Mouse (Mus musculus) kidney, embryonic 14.5 days (tissue): ENCODE data around the gene Hs6st1. TPM values are rescaled to one million over a fixed set of nuclear protein-coding genes. Genes with fewer than 3 reads are reported as not detected.

ENCODE experiments used
- ATAC-seq: fragments of 200-750 bp; cut with Nextera tagmentation; 2 replicates; pipeline ENCODE4 v1.8.0; 2017; ENCODE audit warnings: moderate number of reproducible peaks, mild to moderate bottlenecking, moderate TSS enrichment, moderate library complexity; ENCODE audit not compliant: low FRiP score, low TSS enrichment
- H3K27ac ChIP-seq: fragments of 300-500 bp; sonication (generic); 2 replicates; pipeline ENCODE4 v1.5.1; 2014; ENCODE audit warnings: low read depth, mild to moderate bottlenecking, low read length, moderate library complexity, mixed read lengths
- H3K27me3 ChIP-seq: fragments of 300-500 bp; sonication (generic); 2 replicates; pipeline ENCODE4 v1.6.1; 2014; ENCODE audit warnings: mild to moderate bottlenecking, low read length; ENCODE audit not compliant: control insufficient read depth, insufficient read depth
- H3K36me3 ChIP-seq: fragments of 300-500 bp; sonication (generic); 2 replicates; pipeline ENCODE4 v1.6.1; 2014; ENCODE audit warnings: low read length, mixed read lengths; ENCODE audit not compliant: control insufficient read depth, insufficient read depth
- H3K4me1 ChIP-seq: fragments of 300-500 bp; sonication (generic); 2 replicates; pipeline ENCODE4 v1.6.1; 2014; ENCODE audit warnings: low read length, mixed read lengths; ENCODE audit not compliant: control insufficient read depth, insufficient read depth
- H3K4me2 ChIP-seq: fragments of 300-500 bp; sonication (generic); replicated peaks from 2 replicates; pipeline ENCODE4 v1.6.1; 2014; ENCODE audit warnings: low read depth, mild to moderate bottlenecking, low read length
- H3K4me3 ChIP-seq: fragments of 300-500 bp; sonication (generic); 2 replicates; pipeline ENCODE4 v1.5.1; 2014; ENCODE audit warnings: mild to moderate bottlenecking, low read length
- H3K9ac ChIP-seq: fragments of 300-500 bp; sonication (generic); 2 replicates; pipeline ENCODE4 v1.6.1; 2014; ENCODE audit warnings: low read depth, mild to moderate bottlenecking, low read length, moderate library complexity
- H3K9me3 ChIP-seq: fragments of 300-500 bp; sonication (generic); 2 replicates; pipeline ENCODE4 v1.6.1; 2016; ENCODE audit warnings: low read length; ENCODE audit not compliant: control insufficient read depth
- WGBS: fragments of 180-500 bp; shearing (Covaris S2); extraction: QIAGEN DNeasy Blood & Tissue Kit; methylation state at CpG from one replicate; pipeline ENCODE4 v1.1.7; 2014; 5-methylcytosine and 5-hydroxymethylcytosine counted together
- polyA plus RNA-seq: library from polyadenylated mRNA; unstranded; fragments of >200 nt; fragmentation: Nextera tagmentation; extraction: Ambion mirVana; gene quantifications from 2 replicates; pipeline ENCODE4 v1.2.1, GENCODE M21; 2014

The Hs6st1 gene
- polyA plus RNA-seq, 1 experiment from 2014 or later = 10.1 TPM

DNA sequence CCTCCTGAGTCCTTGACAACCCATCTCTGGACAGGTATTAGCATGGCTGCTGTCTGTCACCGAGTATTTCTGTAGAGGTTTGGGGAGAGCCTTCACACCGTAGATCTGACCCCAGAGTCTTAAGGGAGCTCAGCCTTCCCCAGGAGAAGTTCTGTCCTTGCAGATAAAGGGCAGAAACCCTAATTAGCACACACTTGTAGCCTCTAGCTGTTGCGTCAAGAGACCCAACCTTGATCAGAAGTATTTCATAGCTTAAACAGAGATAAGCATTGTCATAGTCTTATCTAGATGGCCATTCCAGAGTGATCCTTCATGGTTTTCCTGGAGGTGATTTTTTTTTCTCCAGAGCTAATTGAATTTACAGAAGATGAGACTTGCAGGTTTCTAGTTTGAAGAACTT is 32.2 kb downstream of the Hs6st1 start:
- H3K4me2 ChIP-seq = no peak overlapping the region
- ATAC-seq = no peak
- H3K9ac ChIP-seq = no peak overlapping the region
- no peak overlapping the region for H3K27ac ChIP-seq
- H3K9me3 ChIP-seq = no peaks in the 10 kb centered on the region
- no peaks in the 10 kb centered on the region for H3K27me3 ChIP-seq
- peaks cover 25% of the 10 kb centered on the region for H3K36me3 ChIP-seq
- H3K4me1 ChIP-seq = no peaks in the 10 kb centered on the region
- 89% methylated on average over 3 of the region's 3 CpGs for WGBS
- H3K4me3 ChIP-seq = no peak overlapping the region

DNA sequence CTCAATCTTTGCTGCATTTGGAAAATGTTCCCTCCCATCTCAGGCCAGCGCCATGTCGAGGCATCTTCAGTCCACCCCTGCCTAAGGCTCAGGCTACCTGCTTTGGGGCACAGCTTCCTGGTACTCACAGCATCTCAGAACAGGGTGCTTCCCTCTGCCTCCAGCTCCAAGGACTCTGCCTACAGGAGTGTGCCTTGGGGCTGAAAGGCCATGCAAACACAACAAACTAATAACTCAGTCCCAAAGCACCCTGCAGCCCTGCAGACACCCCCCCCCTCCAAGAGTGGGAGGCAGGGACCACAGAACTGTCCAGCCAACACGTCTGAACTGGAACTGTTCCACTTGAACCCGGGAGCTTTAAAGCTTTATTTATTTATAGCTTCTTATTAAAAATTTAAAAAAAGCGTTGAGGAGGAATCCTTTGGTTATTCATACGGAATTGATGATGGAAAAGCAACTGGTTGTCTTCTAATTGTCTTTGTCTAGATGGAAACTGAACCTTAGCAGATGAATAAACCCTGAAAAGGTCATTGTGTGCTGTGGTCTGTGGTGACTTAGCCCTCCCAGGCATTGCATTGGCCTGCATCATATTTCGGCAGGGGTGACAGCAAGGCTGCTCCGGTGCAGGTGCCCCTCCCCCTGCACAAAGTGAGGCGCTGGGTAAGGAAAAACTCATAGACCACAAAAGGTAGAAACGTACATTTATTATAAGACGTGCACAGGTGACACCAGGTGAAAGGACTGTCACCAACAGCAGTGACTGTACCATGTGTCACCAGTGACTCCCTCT is 37.9 kb downstream of the Hs6st1 start:
- H3K9ac ChIP-seq = no peak overlapping the region
- ATAC-seq = peak; percentile 56; the same call in 1 of the 2 replicates
- no peak overlapping the region for H3K4me3 ChIP-seq
- no peak overlapping the region for H3K27ac ChIP-seq
- no peaks in the 10 kb centered on the region for H3K9me3 ChIP-seq
- WGBS = 65% methylated on average over 11 of the region's 11 CpGs
- H3K36me3 ChIP-seq = peaks cover 33% of the 10 kb centered on the region
- H3K27me3 ChIP-seq = no peaks in the 10 kb centered on the region
- no peak overlapping the region for H3K4me2 ChIP-seq
- H3K4me1 ChIP-seq = no peaks in the 10 kb centered on the region

DNA sequence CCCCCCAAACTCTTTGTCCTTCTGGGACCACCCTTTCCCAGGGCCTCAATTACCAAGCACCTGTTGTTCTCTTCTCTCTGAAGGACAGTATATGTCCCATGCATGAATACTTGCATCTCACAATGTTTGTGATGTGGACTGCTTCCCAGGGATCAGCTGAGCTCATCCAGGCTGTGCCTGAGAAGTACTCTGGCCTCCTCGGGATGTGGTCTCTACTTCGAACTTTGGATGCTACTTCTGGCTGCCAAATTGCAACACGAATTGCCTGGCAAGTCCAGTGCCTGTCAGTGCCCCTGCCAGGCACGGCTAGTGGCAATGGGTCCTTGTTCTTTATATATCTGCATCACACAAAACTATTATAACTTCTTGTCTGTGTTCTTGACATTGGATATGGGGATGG is 41.8 kb downstream of the Hs6st1 start:
- no peak overlapping the region for H3K4me3 ChIP-seq
- WGBS = 89% methylated on average over 4 of the region's 4 CpGs
- H3K4me2 ChIP-seq = no peak overlapping the region
- no peaks in the 10 kb centered on the region for H3K27me3 ChIP-seq
- ATAC-seq = no peak
- H3K9me3 ChIP-seq = no peaks in the 10 kb centered on the region
- no peaks in the 10 kb centered on the region for H3K4me1 ChIP-seq
- H3K9ac ChIP-seq = no peak overlapping the region
- peaks cover 15% of the 10 kb centered on the region; the same call in 1 of the 2 replicates for H3K36me3 ChIP-seq
- H3K27ac ChIP-seq = no peak overlapping the region

DNA sequence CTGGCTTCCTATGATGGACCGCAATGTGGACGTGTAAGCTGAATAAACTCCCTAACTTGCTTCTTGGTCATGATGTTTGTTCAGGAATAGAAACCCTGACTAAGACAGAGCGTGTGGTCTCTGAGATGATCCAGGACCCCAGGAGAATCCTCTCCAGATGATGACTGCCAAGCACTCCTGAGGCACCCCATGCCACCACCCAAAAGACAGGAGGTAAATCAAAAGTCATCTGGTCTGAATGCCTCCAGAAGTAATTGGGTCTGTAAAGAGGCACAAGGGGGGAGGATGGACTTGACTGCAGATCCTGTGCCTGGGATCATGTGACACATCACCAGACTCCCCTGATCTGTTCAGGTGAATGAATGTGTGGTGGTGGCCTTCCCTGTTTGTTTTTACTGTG is 44.5 kb downstream of the Hs6st1 start:
- WGBS = 76% methylated on average over 3 of the region's 3 CpGs
- ATAC-seq = no peak
- no peak overlapping the region for H3K9ac ChIP-seq

DNA sequence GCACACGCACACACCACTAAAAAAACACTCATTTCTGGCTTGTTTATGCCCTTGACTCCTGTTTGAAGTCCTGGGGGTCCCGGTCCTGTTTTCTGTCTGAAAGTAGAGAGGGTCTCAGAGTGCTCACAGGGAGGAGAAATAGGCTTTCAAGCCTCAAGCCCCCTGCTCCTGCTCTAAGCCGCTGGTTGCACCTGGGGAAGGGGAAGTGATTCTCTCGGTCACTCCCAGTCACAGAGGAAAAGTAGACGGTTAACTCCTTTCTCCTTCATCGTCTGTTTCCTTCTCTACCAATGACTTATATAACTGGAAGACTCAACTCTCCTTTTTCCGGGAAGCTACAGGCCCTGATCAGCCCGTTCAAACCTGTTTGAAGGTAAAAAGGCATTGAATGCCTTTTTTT is 45.5 kb downstream of the Hs6st1 start:
- no peak overlapping the region for H3K4me2 ChIP-seq
- no peaks in the 10 kb centered on the region for H3K27me3 ChIP-seq
- H3K4me1 ChIP-seq = no peaks in the 10 kb centered on the region
- H3K4me3 ChIP-seq = no peak overlapping the region
- WGBS = 74% methylated on average over 8 of the region's 8 CpGs
- H3K9ac ChIP-seq = no peak overlapping the region
- no peak for ATAC-seq
- no peak overlapping the region for H3K27ac ChIP-seq
- no peaks in the 10 kb centered on the region for H3K9me3 ChIP-seq
- H3K36me3 ChIP-seq = no peaks in the 10 kb centered on the region

More for the DNA sequence above, 44.5 kb downstream of the Hs6st1 start:
- no peak overlapping the region for H3K4me3 ChIP-seq
- no peaks in the 10 kb centered on the region for H3K4me1 ChIP-seq
- H3K27me3 ChIP-seq = no peaks in the 10 kb centered on the region
- no peaks in the 10 kb centered on the region for H3K9me3 ChIP-seq
- no peak overlapping the region for H3K4me2 ChIP-seq
- H3K27ac ChIP-seq = no peak overlapping the region
- H3K36me3 ChIP-seq = no peaks in the 10 kb centered on the region

DNA sequence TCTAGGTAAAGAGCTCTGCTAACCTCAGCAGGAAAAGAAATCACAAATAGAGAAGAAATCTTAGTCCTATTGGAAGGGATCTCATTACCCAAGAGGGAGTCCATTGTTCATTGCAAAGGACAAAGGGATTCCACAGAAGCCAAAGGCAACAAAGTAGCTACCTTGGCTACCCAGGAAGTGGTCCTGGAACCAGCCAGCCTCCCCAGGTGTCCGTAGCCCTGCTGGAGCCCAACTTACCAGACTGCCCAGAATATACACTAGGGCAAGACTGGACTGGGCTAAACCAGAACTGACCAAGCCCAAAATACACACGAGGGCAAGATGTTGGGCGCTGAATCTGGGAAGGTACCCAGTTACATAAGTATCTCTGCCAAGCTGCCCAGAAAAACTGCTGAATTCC is 46.6 kb downstream of the Hs6st1 start:
- no peaks in the 10 kb centered on the region for H3K4me1 ChIP-seq
- H3K4me3 ChIP-seq = no peak overlapping the region
- no peak overlapping the region for H3K27ac ChIP-seq
- H3K27me3 ChIP-seq = no peaks in the 10 kb centered on the region
- H3K4me2 ChIP-seq = no peak overlapping the region
- ATAC-seq = no peak
- no peak overlapping the region for H3K9ac ChIP-seq
- H3K36me3 ChIP-seq = no peaks in the 10 kb centered on the region
- WGBS = 94% methylated on average over 3 of the region's 3 CpGs
- H3K9me3 ChIP-seq = no peaks in the 10 kb centered on the region

DNA sequence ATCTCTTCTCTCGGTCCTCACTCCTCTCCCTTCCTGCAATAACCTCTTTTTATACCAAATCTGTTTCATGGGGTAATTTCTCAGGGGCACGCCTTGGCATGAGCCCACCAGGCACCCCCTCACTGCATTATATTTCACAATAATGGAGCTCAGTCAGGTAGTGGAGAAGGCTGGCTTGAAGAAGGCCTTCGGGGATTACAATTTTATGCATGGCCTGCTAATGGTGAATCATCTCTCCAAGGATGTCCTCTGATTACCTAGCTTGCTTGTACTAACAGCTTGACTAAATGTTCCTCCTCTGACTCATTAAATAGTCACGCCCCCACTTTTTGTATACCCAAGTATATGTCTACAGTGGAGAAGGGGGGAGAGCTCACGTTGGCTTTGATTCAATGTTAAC is 48.3 kb downstream of the Hs6st1 start:
- no peak overlapping the region for H3K9ac ChIP-seq
- H3K27me3 ChIP-seq = no peaks in the 10 kb centered on the region
- H3K4me2 ChIP-seq = no peak overlapping the region
- ATAC-seq = no peak
- H3K27ac ChIP-seq = no peak overlapping the region
- 79% methylated on average over 5 of the region's 5 CpGs for WGBS
- no peaks in the 10 kb centered on the region for H3K36me3 ChIP-seq
- H3K4me3 ChIP-seq = no peak overlapping the region
- H3K4me1 ChIP-seq = no peaks in the 10 kb centered on the region
- H3K9me3 ChIP-seq = no peaks in the 10 kb centered on the region

DNA sequence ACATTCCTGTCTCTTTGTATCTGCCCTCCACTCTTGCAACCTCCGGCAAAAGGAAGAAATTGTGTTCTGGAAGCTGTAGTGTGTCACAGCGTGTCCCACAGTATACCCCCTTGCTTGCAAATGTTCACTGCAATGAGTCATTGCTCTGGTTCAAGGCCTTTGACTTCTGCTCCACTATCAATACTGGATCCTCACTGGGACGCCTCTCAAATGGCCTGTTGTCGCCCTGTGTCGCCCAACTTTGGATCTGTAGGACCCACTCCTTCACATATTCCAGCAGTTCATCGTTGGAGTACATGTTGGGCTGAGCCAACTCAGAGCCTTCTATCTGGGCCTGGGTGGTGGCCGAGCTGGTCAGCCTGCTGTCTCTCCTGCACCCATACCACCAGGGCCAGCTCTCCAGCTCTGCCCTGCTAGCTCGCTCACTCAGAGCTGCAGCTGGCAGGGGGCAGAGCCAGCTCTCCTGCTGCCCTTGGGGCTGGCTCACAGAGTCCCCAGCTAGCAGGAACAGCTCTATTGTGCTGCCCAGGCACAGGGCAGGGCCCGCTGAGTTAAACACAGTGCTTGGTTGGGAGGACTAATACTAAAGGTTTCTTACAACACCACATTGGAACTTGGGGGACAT is 50.0 kb downstream of the Hs6st1 start:
- Histone ChIP-seq H3K9me3 (no peaks in the 10 kb centered on the region), H3K9ac (no peak overlapping the region), H3K4me2 (no peak overlapping the region), H3K4me3 (no peak overlapping the region), H3K27me3 (no peaks in the 10 kb centered on the region), H3K27ac (no peak overlapping the region), H3K36me3 (no peaks in the 10 kb centered on the region), H3K4me1 (no peaks in the 10 kb centered on the region)
- ATAC-seq = no peak
- WGBS = 79% methylated on average over 9 of the region's 9 CpGs

DNA sequence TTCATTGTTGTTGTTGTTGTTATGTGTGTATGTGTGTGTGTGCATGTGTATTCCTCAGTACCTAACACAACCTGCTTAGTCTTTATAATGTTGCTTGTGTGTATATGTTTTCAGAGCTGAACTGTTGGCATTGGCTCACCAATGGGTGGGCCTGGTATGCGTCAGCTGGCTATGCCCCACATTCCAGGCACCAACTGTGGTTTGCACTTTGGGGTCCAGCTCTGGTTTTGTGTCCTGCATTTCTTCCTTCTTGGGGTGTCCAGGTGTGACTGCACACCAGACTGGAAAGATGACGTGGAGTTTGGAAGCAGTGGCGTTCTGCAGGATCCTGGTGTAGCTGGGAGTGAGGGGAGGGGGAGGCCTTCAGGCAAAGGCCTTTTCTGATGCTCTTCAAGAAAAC is 50.8 kb downstream of the Hs6st1 start:
- no peak overlapping the region for H3K9ac ChIP-seq
- no peak overlapping the region for H3K4me3 ChIP-seq
- no peaks in the 10 kb centered on the region for H3K4me1 ChIP-seq
- 89% methylated on average over 3 of the region's 3 CpGs for WGBS
- no peaks in the 10 kb centered on the region for H3K9me3 ChIP-seq
- no peak for ATAC-seq
- no peaks in the 10 kb centered on the region for H3K27me3 ChIP-seq
- no peaks in the 10 kb centered on the region for H3K36me3 ChIP-seq
- no peak overlapping the region for H3K27ac ChIP-seq
- H3K4me2 ChIP-seq = no peak overlapping the region
